Mouse (Mus musculus): ENCODE results near the gene Snx30. TPM values are rescaled to one million over a fixed set of nuclear protein-coding genes. Genes with fewer than 3 reads are reported as not detected.
A peak's percentile ranks its signal among the peaks of the same experiment; 100 is the strongest.

Gene Snx30
- total and polyA plus RNA-seq, 3 experiments, result 4.2 to 8.6 TPM; not detected in 1

GRCm38 (mm10) chr4:59821516-59821915 lies 15.9 kb downstream of the Snx30 start:
- peak; percentile 33 for DNase-seq (ENCODE audit: low read depth, low spot score)
- no peak overlapping the region for H3K4me3 ChIP-seq (ENCODE audit: control insufficient read depth in 1 of 2, insufficient read depth in 1 of 2, low read depth in 2 of 2, low read length in 2 of 2)
- H3K36me3 ChIP-seq (ENCODE audit: control insufficient read depth in 1 of 2, insufficient read depth in 2 of 2, low read length in 2 of 2), result no peaks in the 10 kb centered on the region; a peak in 1 of 4 replicates
- 0 out of 4 replicates have a peak, but pooled peaks cover 0 to 3% of the 10 kb centered on the region in 2 experiments for H3K4me1 ChIP-seq (ENCODE audit: control insufficient read depth in 1 of 2, insufficient read depth in 2 of 2, low read length in 2 of 2)
- H3K9me3 ChIP-seq (replicated peaks; ENCODE audit: insufficient read depth, low read length), result no peaks in the 10 kb centered on the region
- TF ChIP-seq TBP (IDR thresholded peaks at IDR 0.05; ENCODE audit: low read depth, low read length), result no peak
- H3K79me2 ChIP-seq (ENCODE audit: control insufficient read depth, insufficient read depth, low read length, poor library complexity), result no peaks in the 10 kb centered on the region
- no peak overlapping the region for H3K27ac ChIP-seq (ENCODE audit: control insufficient read depth, low read depth, low read length)
- H3K27me3 ChIP-seq (ENCODE audit: control insufficient read depth in 1 of 2, insufficient read depth in 2 of 2, low read length in 2 of 2), result no peaks in the 10 kb centered on the region
- H3K9ac ChIP-seq (ENCODE audit: control insufficient read depth, low read depth, low read length, poor library complexity, severe bottlenecking), result no peak overlapping the region

GRCm38 (mm10) chr4:59822119-59822518 lies 16.5 kb downstream of the Snx30 start:
- H3K9me3 ChIP-seq (replicated peaks; ENCODE audit: insufficient read depth, low read length), result no peaks in the 10 kb centered on the region
- no peaks in the 10 kb centered on the region; a peak in 1 of 4 replicates for H3K36me3 ChIP-seq (ENCODE audit: control insufficient read depth in 1 of 2, insufficient read depth in 2 of 2, low read length in 2 of 2)
- 0 out of 4 replicates have a peak, but pooled peaks cover 0 to 3% of the 10 kb centered on the region in 2 experiments for H3K4me1 ChIP-seq (ENCODE audit: control insufficient read depth in 1 of 2, insufficient read depth in 2 of 2, low read length in 2 of 2)
- TF ChIP-seq MXI1 (IDR thresholded peaks at IDR 0.05; ENCODE audit: low read depth, low read length), result no peak
- TF ChIP-seq RCOR1 (IDR thresholded peaks at IDR 0.05; ENCODE audit: low read depth, low read length), result peak; percentile 95
- peak; percentile 50 to 73 for TF ChIP-seq EP300 (IDR thresholded peaks at IDR 0.05; ENCODE audit: low read depth in 1 of 2, low read length in 2 of 2)
- 0 out of 2 replicates have a peak, but pooled peaks have one; percentile 17 for TF ChIP-seq MYC (IDR thresholded peaks at IDR 0.05; ENCODE audit: low read depth, low read length)
- peak; percentile 47 for TF ChIP-seq TCF12 (IDR thresholded peaks at IDR 0.05; ENCODE audit: low read depth, low read length)
- TF ChIP-seq TBP (IDR thresholded peaks at IDR 0.05; ENCODE audit: low read depth, low read length), result 0 out of 2 replicates have a peak, but pooled peaks have one; percentile 23
- peak; percentile 73 for TF ChIP-seq ETS1 (IDR thresholded peaks at IDR 0.05; ENCODE audit: low read depth, low read length)
- no peak for TF ChIP-seq RAD21 (IDR thresholded peaks at IDR 0.05; ENCODE audit: low read depth, low read length)
- TF ChIP-seq MAZ (IDR thresholded peaks at IDR 0.05; ENCODE audit: low read depth, low read length), result no peak
- peak; percentile 49; the same call in 1 of the 2 replicates for TF ChIP-seq ELF1 (IDR thresholded peaks at IDR 0.05; ENCODE audit: low read depth, low read length)
- TF ChIP-seq POLR2A (IDR thresholded peaks at IDR 0.05; ENCODE audit: control insufficient read depth in 1 of 2, insufficient read depth in 1 of 2, low read depth in 1 of 2, low read length in 2 of 2, poor library complexity in 1 of 2), result no peak
- TF ChIP-seq SIN3A (IDR thresholded peaks at IDR 0.05; ENCODE audit: low read length), result peak; percentile 52; the same call in 1 of the 2 replicates
- no peaks in the 10 kb centered on the region for H3K79me2 ChIP-seq (ENCODE audit: control insufficient read depth, insufficient read depth, low read length, poor library complexity)
- H3K9ac ChIP-seq (ENCODE audit: control insufficient read depth, low read depth, low read length, poor library complexity, severe bottlenecking), result no peak overlapping the region
- no peak overlapping the region for H3K4me3 ChIP-seq (ENCODE audit: control insufficient read depth in 1 of 2, insufficient read depth in 1 of 2, low read depth in 2 of 2, low read length in 2 of 2)
- H3K27ac ChIP-seq (ENCODE audit: control insufficient read depth, low read depth, low read length), result no peak overlapping the region
- DNase-seq (ENCODE audit: low read depth, low spot score), result peak; percentile 90
- H3K27me3 ChIP-seq (ENCODE audit: control insufficient read depth in 1 of 2, insufficient read depth in 2 of 2, low read length in 2 of 2), result no peaks in the 10 kb centered on the region

GRCm38 (mm10) chr4:59823470-59823869 lies 17.8 kb downstream of the Snx30 start:
- Histone ChIP-seq H3K4me1 (ENCODE audit: control insufficient read depth in 1 of 2, insufficient read depth in 2 of 2, low read length in 2 of 2) (0 out of 4 replicates have a peak, but pooled peaks cover 0 to 3% of the 10 kb centered on the region in 2 experiments), H3K27ac (ENCODE audit: control insufficient read depth, low read depth, low read length) (no peak overlapping the region), H3K79me2 (ENCODE audit: control insufficient read depth, insufficient read depth, low read length, poor library complexity) (no peaks in the 10 kb centered on the region), H3K27me3 (ENCODE audit: control insufficient read depth in 1 of 2, insufficient read depth in 2 of 2, low read length in 2 of 2) (no peaks in the 10 kb centered on the region), H3K9me3 (replicated peaks; ENCODE audit: insufficient read depth, low read length) (no peaks in the 10 kb centered on the region), H3K36me3 (ENCODE audit: control insufficient read depth in 1 of 2, insufficient read depth in 2 of 2, low read length in 2 of 2) (no peaks in the 10 kb centered on the region; a peak in 1 of 4 replicates), H3K9ac (ENCODE audit: control insufficient read depth, low read depth, low read length, poor library complexity, severe bottlenecking) (no peak overlapping the region), H3K4me3 (ENCODE audit: control insufficient read depth in 1 of 2, insufficient read depth in 1 of 2, low read depth in 2 of 2, low read length in 2 of 2) (no peak overlapping the region)
- DNase-seq (ENCODE audit: low read depth, low spot score), result no peak
- TF ChIP-seq NELFE (IDR thresholded peaks at IDR 0.05; ENCODE audit: low read depth, low read length), result no peak
- TF ChIP-seq RCOR1 (IDR thresholded peaks at IDR 0.05; ENCODE audit: low read depth, low read length), result no peak
- TF ChIP-seq SIN3A (IDR thresholded peaks at IDR 0.05; ENCODE audit: low read length), result no peak
- no peak for TF ChIP-seq GATA1 (IDR thresholded peaks at IDR 0.05; ENCODE audit: low read depth, low read length)
- TF ChIP-seq CTCF (IDR thresholded peaks at IDR 0.05 in 2 of 3, conservative IDR thresholded peaks at IDR 0.05 in 1 of 3; ENCODE audit: control insufficient read depth in 1 of 3, insufficient read depth in 1 of 3, low read depth in 2 of 3, low read length in 3 of 3, poor library complexity in 1 of 3, severe bottlenecking in 1 of 3), result no peak
- TF ChIP-seq KAT2A (conservative IDR thresholded peaks at IDR 0.05; ENCODE audit: low read depth, low read length), result no peak
- no peak for TF ChIP-seq JUND (IDR thresholded peaks at IDR 0.05; ENCODE audit: low read depth, low read length)
- TF ChIP-seq ETS1 (IDR thresholded peaks at IDR 0.05; ENCODE audit: low read depth, low read length), result no peak

Data from MEL (cell line).